9 mouse cellular contexts compared by ENCODE assay signal in the genomic region with DNA sequence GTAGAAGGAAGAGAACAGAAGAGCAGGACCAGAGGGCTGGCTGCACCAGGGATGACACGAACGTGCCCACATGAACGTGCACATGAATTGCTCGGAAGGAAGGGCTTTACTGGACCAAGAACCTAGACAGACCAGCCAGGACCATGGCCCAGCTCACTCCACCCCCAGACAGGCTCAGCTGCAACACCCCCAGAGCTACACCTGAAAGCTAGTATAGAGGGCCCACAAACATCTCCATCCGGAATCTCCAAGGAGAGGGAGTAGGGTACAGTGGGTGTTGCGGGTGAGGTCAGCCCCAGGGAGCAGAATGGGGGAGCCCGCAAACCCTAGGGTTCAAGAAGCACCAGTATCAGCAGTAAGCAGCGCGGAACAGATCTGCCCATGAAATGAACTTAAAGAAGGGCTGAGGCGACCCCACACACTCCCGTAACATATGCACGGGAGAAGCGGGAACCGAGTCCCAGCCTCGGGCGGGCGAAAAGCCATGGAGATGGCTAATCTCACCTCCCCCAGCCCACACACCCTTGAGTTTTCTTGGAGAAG. TPM values are rescaled to one million over a fixed set of nuclear protein-coding genes. Genes with fewer than 3 reads are reported as not detected.
DNase-seq lines count a peak whose midpoint lies in the region; ATAC-seq lines count a peak whose summit lies in the region.
"Had no signal": no experiment of that assay in that cellular context is flagged by ENCODE, and none has a peak within 500 bp of the region (broad histone marks: within the 10 kb centered on the region; RNA-seq: fewer than 3 reads in every experiment).

No protein-coding gene starts in this region.

- peak overlapping the region; percentile 95 for H3K4me2 ChIP-seq in neural tube, embryonic 11.5 days (ENCODE audit: low read depth)
- peak overlapping the region; percentile 98 for H3K4me2 ChIP-seq in limb, embryonic 15.5 days
- H3K4me2 ChIP-seq in stomach, embryonic 15.5 days = peak overlapping the region; percentile 98

- no peak overlapping the region for H3K27ac ChIP-seq in neural tube, embryonic 11.5 days (ENCODE audit: low read depth, low read length)
- no peak overlapping the region for H3K27ac ChIP-seq in limb, embryonic 15.5 days
- no peak overlapping the region for H3K27ac ChIP-seq in stomach, embryonic 15.5 days

- H3K27me3 ChIP-seq in erythroblast, embryonic 14.5 days (ENCODE audit: control insufficient read depth) = peaks cover 53% of the 10 kb centered on the region
- peaks cover 29% of the 10 kb centered on the region for H3K27me3 ChIP-seq in neural tube, embryonic 11.5 days (ENCODE audit: control insufficient read depth, insufficient read depth, low read length)
- peaks cover 21% of the 10 kb centered on the region for H3K27me3 ChIP-seq in limb, embryonic 15.5 days
- H3K27me3 ChIP-seq in stomach, embryonic 15.5 days (replicated peaks) = no peaks in the 10 kb centered on the region; the same call in 1 of the 2 replicates

- intact Hi-C loops in left cerebral cortex, postnatal 14 days (cut with DNase I) = no loop called here

- no peaks in the 10 kb centered on the region for H3K36me3 ChIP-seq in erythroblast, embryonic 14.5 days (ENCODE audit: control insufficient read depth)
- no peaks in the 10 kb centered on the region for H3K36me3 ChIP-seq in neural tube, embryonic 11.5 days (ENCODE audit: control insufficient read depth, insufficient read depth, low read length)
- no peaks in the 10 kb centered on the region for H3K36me3 ChIP-seq in limb, embryonic 15.5 days
- no peaks in the 10 kb centered on the region for H3K36me3 ChIP-seq in stomach, embryonic 15.5 days

- no peak for DNase-seq in neural tube, embryonic 11.5 days (ENCODE audit: low spot score)
- no peak for DNase-seq in neural tube, embryonic 10.5 days (ENCODE audit: extremely low spot score, low spot score)
- no peak for DNase-seq in right cerebral cortex, postnatal 10 days (ENCODE audit: low spot score in 2 of 2)
- DNase-seq in left cerebral cortex, postnatal 14 days (ENCODE audit: low spot score in 2 of 2) = no peak
- DNase-seq: spleen, adult 18-20 months had no signal

- ATAC-seq in erythroblast, adult 5-6 weeks (replicated peaks; ENCODE audit: low FRiP score, poor library complexity, severe bottlenecking) = no peak
- no peak for ATAC-seq in neural tube, embryonic 11.5 days (ENCODE audit: insufficient read depth, low FRiP score, low TSS enrichment)
- ATAC-seq in limb, embryonic 15.5 days (ENCODE audit: insufficient number of reproducible peaks, low FRiP score, low TSS enrichment, low read depth) = no peak
- no peak for ATAC-seq in stomach, embryonic 15.5 days (ENCODE audit: insufficient read depth, low FRiP score, low read depth)

- H3K4me1 ChIP-seq in erythroblast, embryonic 14.5 days (ENCODE audit: control insufficient read depth) = peaks cover 33% of the 10 kb centered on the region
- H3K4me1 ChIP-seq in neural tube, embryonic 11.5 days (ENCODE audit: control insufficient read depth, insufficient read depth, low read length) = peaks cover 12% of the 10 kb centered on the region
- H3K4me1 ChIP-seq in limb, embryonic 15.5 days = peaks cover 30% of the 10 kb centered on the region
- peaks cover 32% of the 10 kb centered on the region for H3K4me1 ChIP-seq in stomach, embryonic 15.5 days

- WGBS in neural tube, embryonic 11.5 days = 19% methylated on average over 17 of the region's 17 CpGs
- WGBS in limb, embryonic 15.5 days = 25% methylated on average over 17 of the region's 17 CpGs
- 31% methylated on average over 17 of the region's 17 CpGs for WGBS in stomach, embryonic 15.5 days

- H3K9me3 ChIP-seq in erythroblast, embryonic 14.5 days (ENCODE audit: control insufficient read depth, low read length) = peaks cover 3% of the 10 kb centered on the region; the same call in 1 of the 2 replicates
- no peaks in the 10 kb centered on the region for H3K9me3 ChIP-seq in neural tube, embryonic 11.5 days (ENCODE audit: control insufficient read depth, low read length)
- no peaks in the 10 kb centered on the region for H3K9me3 ChIP-seq in limb, embryonic 15.5 days
- no peaks in the 10 kb centered on the region for H3K9me3 ChIP-seq in stomach, embryonic 15.5 days

- H3K9ac ChIP-seq in neural tube, embryonic 11.5 days (ENCODE audit: low read length) = no peak overlapping the region
- H3K9ac ChIP-seq in limb, embryonic 15.5 days = 0 out of 2 replicates have a peak overlapping the region, but pooled peaks have one; percentile 62
- peak overlapping the region; percentile 84 for H3K9ac ChIP-seq in stomach, embryonic 15.5 days

- peak overlapping the region; percentile 64 for H3K4me3 ChIP-seq in erythroblast, embryonic 14.5 days (replicated peaks)
- peak overlapping the region; percentile 75 for H3K4me3 ChIP-seq in neural tube, embryonic 11.5 days (ENCODE audit: low read depth, low read length)
- peak overlapping the region; percentile 74 for H3K4me3 ChIP-seq in limb, embryonic 15.5 days
- peak overlapping the region; percentile 74 for H3K4me3 ChIP-seq in stomach, embryonic 15.5 days (replicated peaks)

RNA-seq across cellular contexts. Expression of a gene that starts 1.4 kb away (rescaled TPM):
- 0.08 and 0.17 TPM in 2 replicates for polyA plus RNA-seq in erythroblast, embryonic 14.5 days (2012)
- total RNA-seq in erythroblast, adult 5-6 weeks (2015; ENCODE audit: low replicate concordance) = 1.0 TPM in 1 of 2 replicates, not detected in the other
- 0.77 and 3.3 TPM in 2 replicates for total RNA-seq in erythroblast, adult 5-6 weeks (2017; ENCODE audit: low replicate concordance)
- 8.2 and 9.8 TPM in 2 replicates for polyA plus RNA-seq in neural tube, embryonic 11.5 days (2014; fragmentation: Nextera tagmentation; extraction: Ambion mirVana)
- 5.5 TPM in 2 replicates for polyA plus RNA-seq in limb, embryonic 15.5 days (2015; fragmentation: Nextera tagmentation; extraction: Ambion mirVana)
- 14.1 and 16.5 TPM in 2 replicates for polyA plus RNA-seq in stomach, embryonic 15.5 days (2015; fragmentation: Nextera tagmentation; extraction: Ambion mirVana)
- 10 to 100 TPM; 58.1 to 58.8 TPM for total RNA-seq in left cerebral cortex, postnatal 14 days (2021)
